Mouse (Mus musculus): ENCODE data around the gene Pcsk6. TPM values are rescaled to one million over a fixed set of nuclear protein-coding genes. Genes with fewer than 3 reads are reported as not detected.
A peak's percentile ranks its signal among the peaks of the same experiment; 100 is the strongest.

Pcsk6 gene
- polyA plus RNA-seq, 1 experiment: 1.6 TPM

DNA sequence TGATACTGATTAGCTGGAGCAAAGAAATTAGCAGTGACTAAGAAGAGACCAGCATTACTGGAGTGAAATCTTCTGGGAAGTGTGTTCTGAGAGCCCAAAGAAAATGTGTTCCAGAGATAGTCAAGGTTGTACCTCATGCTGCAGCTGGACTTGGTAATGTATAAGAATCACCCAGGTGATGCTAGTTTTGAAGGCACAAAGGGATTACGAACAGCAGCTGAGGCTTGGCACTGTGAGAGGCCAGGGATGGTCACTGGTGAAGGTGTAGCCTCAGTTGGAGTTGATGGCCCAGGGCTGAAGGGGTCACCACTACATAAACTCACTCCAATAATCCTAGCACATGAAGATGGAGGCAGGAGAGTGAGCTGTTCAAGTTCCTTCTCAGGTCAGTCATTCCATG is 197.2 kb downstream of the Pcsk6 start, which contains the start of gene Snrpa1:
Snrpa1 (plus strand) TSS at position 301 of the 400 bp plus-strand sequence.
- 79% methylated on average over 1 of the region's 1 CpGs for WGBS
- Histone ChIP-seq H3K36me3 (ENCODE audit: control insufficient read depth, insufficient read depth, low read length) (0 out of 2 replicates have a peak, but pooled peaks cover 2% of the 10 kb centered on the region), H3K4me1 (ENCODE audit: control insufficient read depth, insufficient read depth, insufficient read length) (peaks cover 4% of the 10 kb centered on the region; the same call in 1 of the 2 replicates), H3K27me3 (ENCODE audit: control insufficient read depth, insufficient read depth, low read length) (no peaks in the 10 kb centered on the region), H3K27ac (ENCODE audit: insufficient read depth, low read length) (no peak within 1 kb of the TSS), H3K4me3 (ENCODE audit: extremely low read depth, insufficient read depth, insufficient read length) (peak within 1 kb of the TSS; percentile 90)
- TF ChIP-seq POLR2A (IDR thresholded peaks at IDR 0.05; ENCODE audit: low read depth, low read length): no peak
- TF ChIP-seq CTCF (IDR thresholded peaks at IDR 0.05; ENCODE audit: extremely low read depth, insufficient read depth, insufficient read length, insufficient replicate concordance): no peak
- no peak for DNase-seq (ENCODE audit: low read depth in 1 of 2, low spot score in 2 of 2)

DNA sequence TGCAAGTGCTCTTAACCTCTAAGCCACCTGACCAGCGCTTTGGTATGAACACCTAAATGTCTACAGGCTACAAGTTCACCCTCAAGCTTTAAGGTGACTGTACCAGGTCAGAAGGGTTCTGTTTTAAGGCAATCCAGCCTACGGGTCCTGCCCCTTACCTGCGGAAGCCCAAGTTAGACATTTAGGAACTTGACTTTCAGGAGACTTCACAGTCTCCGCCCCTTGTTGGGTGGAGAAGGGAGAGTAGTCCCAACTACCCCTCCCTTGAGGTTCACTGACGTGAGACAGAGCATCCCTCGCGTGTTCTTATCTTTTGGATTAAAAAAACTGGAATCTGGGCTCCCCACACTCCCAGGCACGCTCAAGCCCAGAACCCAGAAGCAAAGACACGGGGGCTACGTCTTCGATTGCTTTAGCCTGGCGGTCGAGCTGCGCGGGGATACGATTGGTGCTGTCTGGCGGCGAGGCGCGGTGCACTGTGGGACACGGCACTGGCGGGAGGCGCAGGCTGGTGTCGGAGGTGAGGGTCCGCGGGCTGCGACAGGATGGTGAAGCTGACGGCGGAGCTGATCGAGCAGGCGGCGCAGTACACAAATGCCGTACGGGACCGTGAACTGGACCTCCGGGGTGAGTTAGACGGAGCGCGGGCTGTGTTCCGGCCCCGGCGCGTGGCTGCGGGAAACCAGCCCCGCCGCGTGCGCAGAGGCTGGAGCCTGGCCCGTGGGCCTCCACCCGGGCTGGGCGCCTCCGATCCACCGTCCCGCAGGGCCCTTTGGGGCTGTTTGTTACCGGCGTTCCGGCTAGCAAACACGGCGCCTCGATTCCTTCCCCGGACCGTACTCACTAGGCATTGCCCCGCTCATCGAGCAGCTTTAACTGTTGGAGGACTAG is 198.8 kb downstream of the Pcsk6 start:
- H3K4me1 ChIP-seq (ENCODE audit: control insufficient read depth, insufficient read depth, insufficient read length): peaks cover 4% of the 10 kb centered on the region; the same call in 1 of the 2 replicates
- H3K36me3 ChIP-seq (ENCODE audit: control insufficient read depth, insufficient read depth, low read length): peaks cover 8% of the 10 kb centered on the region
- under 1% methylated on average over 63 of the region's 64 CpGs for WGBS
- peak; percentile 81 for TF ChIP-seq POLR2A (IDR thresholded peaks at IDR 0.05; ENCODE audit: low read depth, low read length)
- TF ChIP-seq CTCF (IDR thresholded peaks at IDR 0.05; ENCODE audit: extremely low read depth, insufficient read depth, insufficient read length, insufficient replicate concordance): no peak
- H3K27ac ChIP-seq (ENCODE audit: insufficient read depth, low read length): peak overlapping the region; percentile 53
- peak; percentile 57 to 82 for DNase-seq (ENCODE audit: low read depth in 1 of 2, low spot score in 2 of 2)
- H3K4me3 ChIP-seq (ENCODE audit: extremely low read depth, insufficient read depth, insufficient read length): peak overlapping the region; percentile 90
- H3K27me3 ChIP-seq (ENCODE audit: control insufficient read depth, insufficient read depth, low read length): no peaks in the 10 kb centered on the region

DNA sequence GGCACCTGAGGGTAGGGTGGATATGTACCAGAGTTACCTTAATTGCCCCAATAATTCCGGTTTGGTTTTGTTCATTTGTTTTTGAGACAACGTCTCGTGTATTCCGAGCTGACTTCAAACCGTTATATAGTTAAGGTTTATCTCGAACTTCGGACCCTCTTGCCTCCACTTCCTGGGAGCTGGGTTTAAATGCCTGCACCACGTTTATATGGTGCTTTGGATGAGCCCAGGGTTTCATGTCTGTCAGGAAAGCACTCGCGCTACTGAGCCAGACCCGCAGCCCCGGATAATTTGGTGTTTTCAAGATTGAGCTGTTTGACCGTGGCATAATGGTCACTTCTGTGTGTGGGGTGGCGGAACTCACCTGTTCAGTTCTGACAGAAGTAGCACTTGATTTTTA is 199.5 kb downstream of the Pcsk6 start:
- Histone ChIP-seq H3K4me3 (ENCODE audit: extremely low read depth, insufficient read depth, insufficient read length) (peak overlapping the region; percentile 90), H3K4me1 (ENCODE audit: control insufficient read depth, insufficient read depth, insufficient read length) (peaks cover 4% of the 10 kb centered on the region; the same call in 1 of the 2 replicates), H3K27me3 (ENCODE audit: control insufficient read depth, insufficient read depth, low read length) (no peaks in the 10 kb centered on the region), H3K27ac (ENCODE audit: insufficient read depth, low read length) (no peak overlapping the region), H3K36me3 (ENCODE audit: control insufficient read depth, insufficient read depth, low read length) (peaks cover 11% of the 10 kb centered on the region)
- TF ChIP-seq POLR2A (IDR thresholded peaks at IDR 0.05; ENCODE audit: low read depth, low read length) (no peak), CTCF (IDR thresholded peaks at IDR 0.05; ENCODE audit: extremely low read depth, insufficient read depth, insufficient read length, insufficient replicate concordance) (no peak)
- WGBS: 1% methylated on average over 14 of the region's 14 CpGs
- DNase-seq (ENCODE audit: low read depth in 1 of 2, low spot score in 2 of 2): no peak

- no peak for TF ChIP-seq CTCF (IDR thresholded peaks at IDR 0.05; ENCODE audit: extremely low read depth, insufficient read depth, insufficient read length, insufficient replicate concordance)
- no peak for TF ChIP-seq POLR2A (IDR thresholded peaks at IDR 0.05; ENCODE audit: low read depth, low read length)
- no peak for DNase-seq (ENCODE audit: low read depth in 1 of 2, low spot score in 2 of 2)
- Histone ChIP-seq H3K36me3 (ENCODE audit: control insufficient read depth, insufficient read depth, low read length) (peaks cover 18% of the 10 kb centered on the region), H3K27me3 (ENCODE audit: control insufficient read depth, insufficient read depth, low read length) (no peaks in the 10 kb centered on the region), H3K27ac (ENCODE audit: insufficient read depth, low read length) (no peak overlapping the region), H3K4me3 (ENCODE audit: extremely low read depth, insufficient read depth, insufficient read length) (no peak overlapping the region), H3K4me1 (ENCODE audit: control insufficient read depth, insufficient read depth, insufficient read length) (peaks cover 4% of the 10 kb centered on the region)
- 92% methylated on average over 2 of the region's 2 CpGs for WGBS
Observed at GRCm38 (mm10) chr7:66076411-66076810, 214.9 kb downstream of the Pcsk6 start.

- peak; percentile 96 for DNase-seq (ENCODE audit: low read depth in 1 of 2, low spot score in 2 of 2)
- WGBS: under 1% methylated on average over 65 of the region's 65 CpGs
- H3K27me3 ChIP-seq (ENCODE audit: control insufficient read depth, insufficient read depth, low read length): no peaks in the 10 kb centered on the region
- TF ChIP-seq CTCF (IDR thresholded peaks at IDR 0.05; ENCODE audit: extremely low read depth, insufficient read depth, insufficient read length, insufficient replicate concordance) (no peak), POLR2A (IDR thresholded peaks at IDR 0.05; ENCODE audit: low read depth, low read length) (peak; percentile 94)
- peak within 1 kb of the TSS; percentile 80 for H3K27ac ChIP-seq (ENCODE audit: insufficient read depth, low read length)
- peak within 1 kb of the TSS; percentile 76 for H3K4me3 ChIP-seq (ENCODE audit: extremely low read depth, insufficient read depth, insufficient read length)
- peaks cover 4% of the 10 kb centered on the region for H3K4me1 ChIP-seq (ENCODE audit: control insufficient read depth, insufficient read depth, insufficient read length)
- H3K36me3 ChIP-seq (ENCODE audit: control insufficient read depth, insufficient read depth, low read length): peaks cover 14% of the 10 kb centered on the region
Observed at GRCm38 (mm10) chr7:66079364-66080230, 218.1 kb downstream of the Pcsk6 start, which contains the start of gene Selenos. Gene Selenos (plus strand): TSS chr7:66079649.

DNA sequence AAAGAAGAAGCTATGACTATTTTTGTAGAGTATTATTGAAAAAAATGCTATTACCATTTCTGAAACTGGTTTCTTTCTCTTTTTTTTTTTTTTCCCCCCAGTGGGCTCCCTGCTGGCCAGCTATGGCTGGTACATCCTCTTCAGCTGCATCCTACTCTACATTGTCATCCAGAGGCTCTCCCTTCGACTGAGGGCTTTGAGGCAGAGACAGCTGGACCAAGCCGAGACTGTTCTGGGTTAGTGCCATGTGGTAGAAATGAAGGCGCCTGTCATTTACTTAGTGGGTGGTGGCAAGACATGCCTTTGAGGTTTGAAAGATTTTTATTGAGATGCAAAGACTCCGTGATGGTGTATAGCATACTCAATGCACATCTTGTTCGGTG is 218.7 kb downstream of the Pcsk6 start:
- H3K27me3 ChIP-seq (ENCODE audit: control insufficient read depth, insufficient read depth, low read length): no peaks in the 10 kb centered on the region
- H3K4me1 ChIP-seq (ENCODE audit: control insufficient read depth, insufficient read depth, insufficient read length): peaks cover 4% of the 10 kb centered on the region
- H3K4me3 ChIP-seq (ENCODE audit: extremely low read depth, insufficient read depth, insufficient read length): peak overlapping the region; percentile 76; the same call in 1 of the 2 replicates
- no peak overlapping the region for H3K27ac ChIP-seq (ENCODE audit: insufficient read depth, low read length)
- no peak for DNase-seq (ENCODE audit: low read depth in 1 of 2, low spot score in 2 of 2)
- H3K36me3 ChIP-seq (ENCODE audit: control insufficient read depth, insufficient read depth, low read length): peaks cover 16% of the 10 kb centered on the region
- TF ChIP-seq CTCF (IDR thresholded peaks at IDR 0.05; ENCODE audit: extremely low read depth, insufficient read depth, insufficient read length, insufficient replicate concordance) (no peak), POLR2A (IDR thresholded peaks at IDR 0.05; ENCODE audit: low read depth, low read length) (no peak)
- WGBS: 44% methylated on average over 5 of the region's 5 CpGs
